Mouse (Mus musculus) CH12.LX (cell line): ENCODE data around the gene Pde8a. TPM values are rescaled to one million over a fixed set of nuclear protein-coding genes. Genes with fewer than 3 reads are reported as not detected.

ENCODE experiments used
- DNase-seq: peaks from one replicate; pipeline ENCODE4 v3.0.0-alpha.2; 2013; ENCODE audit errors: extremely low read depth
- H3K27ac ChIP-seq: 2 replicates; pipeline ENCODE4 v1.5.1; 2012; ENCODE audit warnings: low read depth, mild to moderate bottlenecking, control low read depth, moderate library complexity; ENCODE audit not compliant: insufficient read depth
- H3K27me3 ChIP-seq: replicated peaks from 2 replicates; pipeline ENCODE3; 2012; ENCODE audit warnings: inconsistent platforms
- H3K36me3 ChIP-seq, 2 experiments: replicated peaks in 1 of 2; 2 replicates each; pipeline versions ENCODE3 to v1.6.1; 2012; ENCODE audit warnings: inconsistent platforms in 1 of 2, low read length in 1 of 2, mild to moderate bottlenecking in 1 of 2, mixed read lengths in 1 of 2, moderate library complexity in 1 of 2; ENCODE audit not compliant: control insufficient read depth in 1 of 2, insufficient read depth in 1 of 2
- H3K4me1 ChIP-seq, 2 experiments: 2 replicates each; pipeline ENCODE4 v1.6.1; 2012; ENCODE audit warnings: inconsistent platforms in 1 of 2, moderate library complexity in 1 of 2; ENCODE audit not compliant: insufficient read depth in 2 of 2, control insufficient read depth in 1 of 2
- H3K4me2 ChIP-seq: 2 replicates; pipeline ENCODE4 v1.6.1; 2012; ENCODE audit warnings: low read depth, mild to moderate bottlenecking, control low read depth; ENCODE audit not compliant: poor library complexity, insufficient read depth, severe bottlenecking
- H3K4me3 ChIP-seq, 3 experiments: fragments of 150-350 bp in 1 of 3; sonication (generic) in 1 of 3; replicated peaks in 1 of 3; 2 replicates each; pipeline versions ENCODE3 to v1.5.1; 2011 to 2012; ENCODE audit warnings: low read depth in 2 of 3, low read length in 2 of 3, mild to moderate bottlenecking in 2 of 3, moderate library complexity in 2 of 3, control low read depth in 1 of 3, improper control_type of control experiment in 1 of 3, inconsistent platforms in 1 of 3, mixed read lengths in 1 of 3; ENCODE audit not compliant: poor library complexity in 1 of 3
- H3K79me2 ChIP-seq: replicated peaks from 2 replicates; pipeline ENCODE4 v1.6.1; 2012; ENCODE audit warnings: mild to moderate bottlenecking, moderate library complexity; ENCODE audit not compliant: control insufficient read depth, poor library complexity, insufficient read depth, severe bottlenecking; ENCODE audit errors: extremely low read depth
- H3K9ac ChIP-seq: 2 replicates; pipeline ENCODE4 v1.6.1; 2012; ENCODE audit warnings: low read depth, mild to moderate bottlenecking, control low read depth, moderate library complexity; ENCODE audit not compliant: insufficient read depth
- H3K9me3 ChIP-seq: replicated peaks from 2 replicates; pipeline ENCODE3; 2012; ENCODE audit warnings: low read length, inconsistent platforms, mixed read lengths
- BHLHE40 ChIP-seq: IDR thresholded peaks from 2 replicates; pipeline ENCODE4 v1.6.1; 2011; ENCODE audit warnings: mild to moderate bottlenecking, low read depth, low read length, improper control_type of control experiment
- CHD2 ChIP-seq: IDR thresholded peaks from 2 replicates; pipeline ENCODE4 v1.6.1; 2011; ENCODE audit warnings: low read length, improper control_type of control experiment
- CTCF ChIP-seq, 2 experiments: IDR thresholded peaks in 1 of 2; conservative IDR thresholded peaks in 1 of 2; 2 replicates each; pipeline ENCODE4 v1.5.1; 2011 to 2012; ENCODE audit warnings: low read depth in 2 of 2, low read length in 2 of 2, improper control_type of control experiment in 1 of 2, inconsistent platforms in 1 of 2, mild to moderate bottlenecking in 1 of 2, moderate library complexity in 1 of 2
- GABPA ChIP-seq: IDR thresholded peaks from 2 replicates; pipeline ENCODE4 v1.6.1; 2012; ENCODE audit warnings: low read depth, low read length, improper control_type of control experiment, inconsistent platforms; ENCODE audit not compliant: insufficient replicate concordance
- IRF4 ChIP-seq: IDR thresholded peaks from 2 replicates; pipeline ENCODE4 v1.6.1; 2014; ENCODE audit warnings: low read depth, mild to moderate bottlenecking, inconsistent platforms, low read length, improper control_type of control experiment
- JUN ChIP-seq: IDR thresholded peaks from 2 replicates; pipeline ENCODE4 v1.6.1; 2011; ENCODE audit warnings: low read depth, mild to moderate bottlenecking, low read length, improper control_type of control experiment, moderate library complexity; ENCODE audit not compliant: insufficient read depth
- JUND ChIP-seq: conservative IDR thresholded peaks from 2 replicates; pipeline ENCODE4 v1.6.1; 2011; ENCODE audit warnings: low read depth, low read length, improper control_type of control experiment
- MXI1 ChIP-seq: IDR thresholded peaks from 2 replicates; pipeline ENCODE4 v1.6.1; 2011; ENCODE audit warnings: mild to moderate bottlenecking, low read depth, low read length, improper control_type of control experiment
- MYC ChIP-seq: IDR thresholded peaks from 2 replicates; pipeline ENCODE4 v1.6.1; 2011; ENCODE audit warnings: low read depth, mild to moderate bottlenecking, improper control_type of control experiment, low read length
- PAX5 ChIP-seq: IDR thresholded peaks from 2 replicates; pipeline ENCODE4 v1.6.1; 2012; ENCODE audit warnings: low read length, inconsistent platforms, mixed read lengths
- POLR2A ChIP-seq: IDR thresholded peaks from 2 replicates; pipeline ENCODE4 v1.6.1; 2011; ENCODE audit warnings: low read depth, mild to moderate bottlenecking, improper control_type of control experiment, low read length
- RAD21 ChIP-seq: IDR thresholded peaks from 2 replicates; pipeline ENCODE4 v1.6.1; 2011; ENCODE audit warnings: low read depth, mild to moderate bottlenecking, low read length, improper control_type of control experiment, moderate library complexity
- SIN3A ChIP-seq: IDR thresholded peaks from 2 replicates; pipeline ENCODE4 v1.6.1; 2012; ENCODE audit warnings: low read length, improper control_type of control experiment, inconsistent platforms
- TCF12 ChIP-seq: IDR thresholded peaks from 2 replicates; pipeline ENCODE4 v1.6.1; 2014; ENCODE audit warnings: low read depth, mild to moderate bottlenecking, inconsistent platforms, low read length, improper control_type of control experiment
- UBTF ChIP-seq: IDR thresholded peaks from 2 replicates; pipeline ENCODE4 v1.6.1; 2012; ENCODE audit warnings: low read depth, mild to moderate bottlenecking, inconsistent platforms, low read length, improper control_type of control experiment, moderate library complexity
- USF2 ChIP-seq: conservative IDR thresholded peaks from 2 replicates; pipeline ENCODE4 v1.6.1; 2011; ENCODE audit warnings: low read depth, low read length, improper control_type of control experiment
- dilution Hi-C: fragments of 300-500 bp; cut with MboI; formaldehyde crosslinking; loops from 2 replicates; pipeline ENCODE4 v1.14.3; 2020; ENCODE audit warnings: low sequenced_read_pairs; ENCODE audit not compliant: extremely low pct_unique_long_range_greater_than_20kb, extremely low pct_ligation_motif_present
- in situ Hi-C: fragments of 300-500 bp; cut with MboI; formaldehyde crosslinking; loops from 3 replicates; pipeline ENCODE4 v1.14.3; 2019; ENCODE audit warnings: low sequenced_read_pairs, low pct_ligation_motif_present, low pct_unique_long_range_greater_than_20kb, mixed read lengths
- polyA plus RNA-seq: library from polyadenylated mRNA; unstranded; fragments of >175 nt; gene quantifications from 2 replicates; pipeline ENCODE4 v1.2.1, GENCODE M21; 2012; ENCODE audit warnings: low read depth; ENCODE audit not compliant: insufficient read length
- total RNA-seq, 2 experiments: library from RNA; depleted of rRNA; stranded (reverse); fragments of 300-350 nt in 1 of 2; fragments of >200 nt in 1 of 2; gene quantifications; 2 replicates each; pipeline ENCODE4 v1.2.3; 2012 to 2014

Gene Pde8a
- total and polyA plus RNA-seq, 3 experiments: 8.3 to 22.7 (median 9.1) TPM

DNA sequence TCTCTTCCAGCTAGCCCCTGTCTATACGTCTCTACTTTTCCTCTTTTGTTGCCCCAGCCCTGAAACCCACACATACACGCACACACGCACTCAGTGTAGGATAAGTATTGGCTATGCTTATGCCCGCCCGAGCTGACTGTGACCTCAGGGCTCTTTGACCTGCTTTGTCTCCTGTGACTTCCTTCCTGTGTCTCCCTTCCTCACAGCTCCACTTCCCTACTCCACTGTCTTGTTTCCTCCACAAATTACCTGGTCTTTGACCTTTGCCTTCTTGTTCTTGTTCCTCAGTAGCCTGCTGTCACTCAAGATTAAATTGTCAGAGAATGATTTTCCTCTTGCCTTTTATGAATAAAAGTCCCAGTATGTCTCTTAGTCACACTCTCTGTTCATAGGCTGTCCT lies 90.7 kb downstream of the Pde8a start:
- no peak overlapping the region for H3K27ac ChIP-seq
- H3K4me1 ChIP-seq: peaks cover 0 to 21% of the 10 kb centered on the region in 2 experiments; a peak in 2 of 4 replicates
- in situ Hi-C loops (loop anchor here (25.0 kb wide), 1 partner anchor 417 kb away; no protein-coding TSS in a partner anchor), dilution Hi-C loops (no loop called here)
- no peak overlapping the region for H3K4me2 ChIP-seq
- H3K9ac ChIP-seq: no peak overlapping the region
- no peaks in the 10 kb centered on the region for H3K79me2 ChIP-seq
- no peaks in the 10 kb centered on the region for H3K27me3 ChIP-seq
- no peak for DNase-seq
- no peak overlapping the region for H3K4me3 ChIP-seq
- TF ChIP-seq RAD21: no peak
- TF ChIP-seq TCF12: no peak
- TF ChIP-seq JUN: no peak
- TF ChIP-seq GABPA: no peak
- no peak for TF ChIP-seq IRF4
- TF ChIP-seq UBTF: no peak
- no peak; a peak in 1 of 4 replicates for TF ChIP-seq CTCF (conservative IDR thresholded peaks at IDR 0.05 in 1 of 2, IDR thresholded peaks at IDR 0.05 in 1 of 2; ENCODE audit: low read depth in 2 of 2, low read length in 2 of 2)
- TF ChIP-seq MXI1: no peak
- TF ChIP-seq CHD2: no peak
- no peak for TF ChIP-seq POLR2A
- H3K9me3 ChIP-seq: no peaks in the 10 kb centered on the region
- peaks cover 19 to 72% of the 10 kb centered on the region in 2 experiments for H3K36me3 ChIP-seq

DNA sequence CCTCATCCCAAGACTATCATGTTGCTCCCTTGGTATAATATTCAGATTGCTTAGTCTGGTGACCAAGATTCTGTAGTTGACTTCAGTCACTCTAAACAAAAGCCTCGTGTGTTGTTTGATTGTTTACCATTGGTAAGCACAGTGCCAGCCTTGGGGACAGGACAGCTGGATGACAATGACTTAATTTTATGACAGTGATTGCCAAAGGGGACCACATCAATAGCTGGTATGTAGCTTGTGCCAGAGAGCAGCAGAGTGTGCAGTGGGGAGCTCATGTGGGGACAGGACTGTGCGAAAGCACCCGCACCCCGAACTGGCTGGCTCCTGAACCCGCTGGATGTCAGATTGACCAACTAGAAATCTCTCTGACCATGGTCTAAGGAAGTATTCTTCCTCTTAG lies 91.3 kb downstream of the Pde8a start:
- peaks cover 22 to 78% of the 10 kb centered on the region in 2 experiments for H3K36me3 ChIP-seq
- no peak overlapping the region for H3K4me2 ChIP-seq
- peaks cover 0 to 22% of the 10 kb centered on the region in 2 experiments; a peak in 2 of 4 replicates for H3K4me1 ChIP-seq
- H3K9me3 ChIP-seq: no peaks in the 10 kb centered on the region
- no peaks in the 10 kb centered on the region for H3K27me3 ChIP-seq
- in situ Hi-C loops (loop anchor here (25.0 kb wide), 1 partner anchor 417 kb away; no protein-coding TSS in a partner anchor), dilution Hi-C loops (no loop called here)
- H3K79me2 ChIP-seq: no peaks in the 10 kb centered on the region
- H3K4me3 ChIP-seq: no peak overlapping the region
- no peak overlapping the region for H3K27ac ChIP-seq
- TF ChIP-seq SIN3A: no peak
- no peak for TF ChIP-seq MXI1
- TF ChIP-seq MYC: no peak
- no peak for TF ChIP-seq PAX5
- no peak for TF ChIP-seq USF2
- TF ChIP-seq JUND: no peak
- TF ChIP-seq BHLHE40: no peak
- no peak for DNase-seq
- no peak overlapping the region for H3K9ac ChIP-seq
